Mouse (Mus musculus) ES-E14 (cell line): ENCODE results near the gene Tk1. TPM values are rescaled to one million over a fixed set of nuclear protein-coding genes. Genes with fewer than 3 reads are reported as not detected.
"Not testable (repeated sequence)": the region's sequence is repeated elsewhere in the genome, so short reads cannot be mapped to it uniquely, and the experiment has no call there.

Source experiments
- DNase-seq: peaks from one replicate; pipeline ENCODE4 v3.0.0-alpha.2; 2013; ENCODE audit warnings: low read depth, low spot score
- H3K27ac ChIP-seq: 2 replicates; pipeline ENCODE4 v1.5.1; 2012; ENCODE audit warnings: low read depth, mild to moderate bottlenecking, low read length, moderate library complexity, mixed read lengths; ENCODE audit not compliant: poor library complexity, insufficient read depth, severe bottlenecking
- H3K36me3 ChIP-seq: 2 replicates; pipeline ENCODE4 v1.6.1; 2012; ENCODE audit warnings: mild to moderate bottlenecking, low read length, moderate library complexity, mixed read lengths; ENCODE audit not compliant: control insufficient read depth, poor library complexity, insufficient read depth, severe bottlenecking
- H3K4me1 ChIP-seq, 2 experiments: fragments of 150-350 bp in 1 of 2; sonication (generic) in 1 of 2; 2 replicates each; pipeline ENCODE4 v1.6.1; 2012; ENCODE audit warnings: low read length in 2 of 2, mild to moderate bottlenecking in 1 of 2, mixed read lengths in 1 of 2; ENCODE audit not compliant: control insufficient read depth in 2 of 2, insufficient read depth in 2 of 2, poor library complexity in 1 of 2
- H3K4me3 ChIP-seq, 2 experiments: fragments of 150-350 bp in 1 of 2; sonication (generic) in 1 of 2; 2 replicates each; pipeline ENCODE4 v1.5.1; 2012; ENCODE audit warnings: low read length in 2 of 2, low read depth in 1 of 2, mild to moderate bottlenecking in 1 of 2, mixed read lengths in 1 of 2; ENCODE audit not compliant: insufficient read depth in 1 of 2, poor library complexity in 1 of 2, severe bottlenecking in 1 of 2
- H3K9ac ChIP-seq: 2 replicates; pipeline ENCODE4 v1.6.1; 2012; ENCODE audit warnings: low read depth, mild to moderate bottlenecking, low read length, mixed read lengths; ENCODE audit not compliant: poor library complexity, insufficient read depth, severe bottlenecking
- H3K9me3 ChIP-seq: fragments of 150-350 bp; sonication (generic); 2 replicates; pipeline ENCODE4 v1.6.1; 2012; ENCODE audit warnings: low read depth, mild to moderate bottlenecking, low read length; ENCODE audit not compliant: control insufficient read depth, insufficient read depth
- CHD2 ChIP-seq: IDR thresholded peaks from 2 replicates; pipeline ENCODE4 v1.6.1; 2014; ENCODE audit warnings: mild to moderate bottlenecking, low read depth, low read length, inconsistent platforms
- HCFC1 ChIP-seq: IDR thresholded peaks from 2 replicates; pipeline ENCODE4 v1.6.1; 2012; ENCODE audit warnings: low read length, inconsistent platforms, borderline replicate concordance; ENCODE audit not compliant: insufficient read depth
- MAFK ChIP-seq: IDR thresholded peaks from 2 replicates; pipeline ENCODE4 v1.6.1; 2014; ENCODE audit warnings: mild to moderate bottlenecking, low read depth, low read length, inconsistent platforms; ENCODE audit not compliant: insufficient read depth
- ZC3H11A ChIP-seq: IDR thresholded peaks from 2 replicates; pipeline ENCODE4 v1.6.1; 2012; ENCODE audit warnings: low read depth, mild to moderate bottlenecking, inconsistent platforms, low read length, borderline replicate concordance
- ZNF384 ChIP-seq: IDR thresholded peaks from 2 replicates; pipeline ENCODE4 v1.6.1; 2012; ENCODE audit warnings: low read depth, low read length, inconsistent platforms
- in situ Hi-C, 2 experiments: fragments of 600-800 bp; cut with MboI; formaldehyde crosslinking; loops; one replicate each; pipeline ENCODE4 v1.15.1; 2025; ENCODE audit warnings: low sequenced_read_pairs in 2 of 2, inconsistent platforms in 1 of 2; ENCODE audit not compliant: unreplicated experiment in 2 of 2
- total RNA-seq: library from RNA; depleted of rRNA; stranded (reverse); fragments of 300-350 nt; gene quantifications from 2 replicates; pipeline ENCODE4 v1.2.3, GENCODE M21; 2012

Tk1 gene
- total RNA-seq, 1 experiment = 89.3 TPM

DNA sequence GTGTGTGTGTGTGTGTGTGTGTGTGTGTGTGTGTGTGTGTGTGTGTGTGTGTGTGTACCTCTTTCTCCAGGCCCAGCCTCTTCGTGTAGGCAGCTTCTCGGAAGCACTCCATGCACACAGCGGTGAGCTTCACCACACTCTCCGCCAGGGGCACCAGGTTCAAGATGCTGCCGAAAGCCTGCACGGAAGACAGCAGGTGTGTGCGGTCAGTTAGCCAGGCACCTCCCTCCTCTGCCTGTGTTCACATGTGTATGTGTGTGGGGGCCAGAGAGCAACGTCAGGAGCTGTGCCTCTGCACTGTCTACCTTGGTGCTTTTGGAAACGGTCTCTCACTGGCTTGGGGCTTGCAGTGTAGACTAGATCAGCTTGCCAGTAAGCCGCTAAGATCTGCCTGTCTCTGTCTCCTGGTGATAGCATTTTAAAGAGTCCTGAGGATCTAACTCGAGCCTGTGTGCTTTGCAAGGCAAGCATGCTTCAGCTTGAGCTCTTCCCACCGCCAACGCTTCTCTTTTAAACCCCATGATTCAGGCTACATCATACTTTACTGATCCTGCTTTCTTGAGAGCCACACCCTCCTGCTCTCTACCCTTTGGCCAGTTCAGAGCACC lies 9.4 kb downstream of the Tk1 start:
- TF ChIP-seq ZC3H11A (no peak), CHD2 (no peak), HCFC1 (no peak), MAFK (no peak), ZNF384 (no peak)
- Histone ChIP-seq H3K4me1 (peaks cover 0 to 10% of the 10 kb centered on the region in 2 experiments; a peak in 1 of 4 replicates), H3K27ac (no peak overlapping the region), H3K9ac (no peak overlapping the region; the same call in 1 of the 2 replicates), H3K9me3 (no peaks in the 10 kb centered on the region), H3K36me3 (peaks cover 62% of the 10 kb centered on the region), H3K4me3 (no peak overlapping the region)
- no peak for DNase-seq
- in situ Hi-C loops = loop anchor here in 1 of 2 experiments (25.0 kb wide), 1 partner anchor 429 kb away; no protein-coding TSS in a partner anchor

- not testable (repeated sequence) for DNase-seq, H3K4me3 ChIP-seq, H3K9ac ChIP-seq, H3K9me3 ChIP-seq, H3K27ac ChIP-seq
- H3K4me1 ChIP-seq = peaks cover 5 to 10% of the 10 kb centered on the region in 2 experiments; a peak in 3 of 4 replicates
- peaks cover 56% of the 10 kb centered on the region for H3K36me3 ChIP-seq
- in situ Hi-C loops = loop anchor here in 1 of 2 experiments (25.0 kb wide), 1 partner anchor 429 kb away; no protein-coding TSS in a partner anchor
These were observed 10.0 kb downstream of the Tk1 start for GRCm38 (mm10) chr11:117815850-117816249.

- in situ Hi-C loops = loop anchor here in 1 of 2 experiments (25.0 kb wide), 1 partner anchor 428 kb away; no protein-coding TSS in a partner anchor
- H3K36me3 ChIP-seq = peaks cover 48% of the 10 kb centered on the region
- H3K27ac ChIP-seq = no peak overlapping the region
- no peak for DNase-seq
- TF ChIP-seq ZC3H11A = no peak
- TF ChIP-seq ZNF384 = no peak
- TF ChIP-seq HCFC1 = no peak
- no peak for TF ChIP-seq MAFK
- no peak for TF ChIP-seq CHD2
- H3K9ac ChIP-seq = no peak overlapping the region
- no peaks in the 10 kb centered on the region for H3K9me3 ChIP-seq
- no peak overlapping the region for H3K4me3 ChIP-seq
- peaks cover 5 to 10% of the 10 kb centered on the region in 2 experiments; a peak in 3 of 4 replicates for H3K4me1 ChIP-seq
These were observed 11.1 kb downstream of the Tk1 start for GRCm38 (mm10) chr11:117814704-117815366.

DNA sequence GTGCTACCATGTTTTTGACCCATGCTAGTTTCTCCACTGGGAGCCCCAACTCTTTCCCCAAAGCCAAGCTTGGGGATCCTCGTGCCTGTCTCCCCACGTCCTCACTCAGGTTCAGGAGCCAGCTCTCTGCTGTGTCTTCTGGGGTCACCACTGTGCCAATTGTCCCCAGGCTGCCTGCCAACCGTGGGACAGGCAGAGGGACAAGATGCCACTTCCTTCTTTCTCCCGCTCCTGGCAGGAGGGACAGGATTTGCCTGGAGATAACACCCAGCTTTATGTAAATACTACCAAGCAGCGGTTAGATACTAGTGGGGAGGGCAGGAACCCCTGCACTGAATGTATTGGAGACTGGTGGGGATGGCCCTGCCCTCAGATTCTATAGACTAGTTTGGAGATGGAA lies 12.0 kb downstream of the Tk1 start:
- in situ Hi-C loops = loop anchor here in 1 of 2 experiments (25.0 kb wide), 1 partner anchor 427 kb away; no protein-coding TSS in a partner anchor
- Histone ChIP-seq H3K4me3 (no peak overlapping the region), H3K27ac (no peak overlapping the region), H3K36me3 (peaks cover 44% of the 10 kb centered on the region), H3K9me3 (no peaks in the 10 kb centered on the region), H3K9ac (no peak overlapping the region), H3K4me1 (peaks cover 5 to 9% of the 10 kb centered on the region in 2 experiments; a peak in 3 of 4 replicates)
- no peak for DNase-seq
- TF ChIP-seq ZNF384 = no peak
